Mouse (Mus musculus) heart, embryonic 14.5 days (tissue): ENCODE measurements around the gene Efcab6. TPM values are rescaled to one million over a fixed set of nuclear protein-coding genes. Genes with fewer than 3 reads are reported as not detected.

Experiments used
- ATAC-seq: fragments of 200-750 bp; cut with Nextera tagmentation; 2 replicates; pipeline ENCODE4 v1.8.0; 2017; ENCODE audit warnings: low read depth, moderate TSS enrichment; ENCODE audit not compliant: insufficient number of reproducible peaks, insufficient read depth, low FRiP score
- H3K27ac ChIP-seq, 2 experiments: fragments of 200-500 bp in 1 of 2; fragments of 300-500 bp in 1 of 2; sonication (generic) in 1 of 2; replicated peaks in 1 of 2; 2 replicates each; pipeline ENCODE4 v1.5.1; 2012 to 2014; ENCODE audit warnings: low read depth in 2 of 2, low read length in 2 of 2, control low read depth in 1 of 2, mild to moderate bottlenecking in 1 of 2, mixed read lengths in 1 of 2; ENCODE audit not compliant: control insufficient read depth in 1 of 2, insufficient read depth in 1 of 2
- H3K27me3 ChIP-seq: fragments of 300-500 bp; sonication (generic); 2 replicates; pipeline ENCODE4 v1.6.1; 2014; ENCODE audit warnings: mild to moderate bottlenecking, low read length, control low read depth; ENCODE audit not compliant: control insufficient read depth, insufficient read depth
- H3K36me3 ChIP-seq: fragments of 300-500 bp; sonication (generic); 2 replicates; pipeline ENCODE4 v1.6.1; 2014; ENCODE audit warnings: mild to moderate bottlenecking, control low read depth, low read length, mixed read lengths; ENCODE audit not compliant: control insufficient read depth, insufficient read depth
- H3K4me1 ChIP-seq, 2 experiments: fragments of 200-500 bp in 1 of 2; fragments of 300-500 bp in 1 of 2; sonication (generic) in 1 of 2; 2 replicates each; pipeline ENCODE4 v1.6.1; 2012 to 2014; ENCODE audit warnings: low read length in 2 of 2, control low read depth in 1 of 2, mixed read lengths in 1 of 2; ENCODE audit not compliant: control insufficient read depth in 2 of 2, insufficient read depth in 2 of 2
- H3K4me2 ChIP-seq: fragments of 300-500 bp; sonication (generic); 2 replicates; pipeline ENCODE4 v1.6.1; 2014; ENCODE audit warnings: mild to moderate bottlenecking, low read length
- H3K4me3 ChIP-seq, 2 experiments: fragments of 200-500 bp in 1 of 2; fragments of 300-500 bp in 1 of 2; sonication (generic) in 1 of 2; 2 replicates each; pipeline ENCODE4 v1.5.1; 2012 to 2014; ENCODE audit warnings: low read length in 2 of 2, mild to moderate bottlenecking in 2 of 2, control low read depth in 1 of 2, low read depth in 1 of 2, moderate library complexity in 1 of 2; ENCODE audit not compliant: control insufficient read depth in 1 of 2, insufficient read depth in 1 of 2
- H3K9ac ChIP-seq: fragments of 300-500 bp; sonication (generic); 2 replicates; pipeline ENCODE4 v1.6.1; 2014; ENCODE audit warnings: mild to moderate bottlenecking, low read length
- H3K9me3 ChIP-seq: fragments of 300-500 bp; sonication (generic); 2 replicates; pipeline ENCODE4 v1.6.1; 2016; ENCODE audit warnings: low read length, control low read depth; ENCODE audit not compliant: control insufficient read depth
- WGBS: fragments of 180-500 bp; shearing (Covaris S2); extraction: QIAGEN DNeasy Blood & Tissue Kit; methylation state at CpG from one replicate; pipeline ENCODE4 v1.1.7; 2014; 5-methylcytosine and 5-hydroxymethylcytosine counted together
- polyA plus RNA-seq: library from polyadenylated mRNA; unstranded; fragments of >200 nt; fragmentation: Nextera tagmentation; extraction: Ambion mirVana; gene quantifications from 2 replicates; pipeline ENCODE4 v1.2.1, GENCODE M21; 2014

Gene Efcab6
- polyA plus RNA-seq, 1 experiment from 2014 or later = 0.18 TPM

GRCm38 (mm10) chr15:84025651-84026050, 39.5 kb downstream of the Efcab6 start:
- H3K27me3 ChIP-seq = no peaks in the 10 kb centered on the region
- H3K4me1 ChIP-seq = no peaks in the 10 kb centered on the region
- H3K4me3 ChIP-seq = no peak overlapping the region
- H3K9me3 ChIP-seq = no peaks in the 10 kb centered on the region
- H3K4me2 ChIP-seq = no peak overlapping the region
- H3K27ac ChIP-seq = no peak overlapping the region
- no peaks in the 10 kb centered on the region for H3K36me3 ChIP-seq
- ATAC-seq = no peak
- no peak overlapping the region for H3K9ac ChIP-seq
- WGBS = 68% methylated on average over 8 of the region's 8 CpGs

DNA sequence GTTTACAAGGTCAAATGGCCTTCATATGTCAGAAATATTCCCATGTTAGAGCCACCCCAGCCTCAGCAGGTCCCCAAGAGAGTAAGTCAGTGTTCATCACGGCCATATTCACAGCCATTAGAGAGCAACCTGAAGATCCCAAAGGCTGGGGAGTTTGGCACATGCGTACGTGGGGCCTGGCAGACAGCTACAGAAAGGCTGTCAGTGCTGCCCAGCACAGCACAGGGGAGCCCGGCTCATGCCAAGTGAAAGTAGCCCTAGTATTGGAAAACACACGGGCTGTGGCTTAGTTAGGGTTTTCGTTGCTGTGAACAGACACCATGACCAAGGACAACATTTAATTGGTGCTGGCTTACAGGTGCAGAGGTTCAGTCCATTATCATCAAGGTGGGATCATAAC, 40.3 kb downstream of the Efcab6 start:
- Histone ChIP-seq H3K27me3 (no peaks in the 10 kb centered on the region), H3K9me3 (0 out of 2 replicates have a peak, but pooled peaks cover 3% of the 10 kb centered on the region), H3K27ac (no peak overlapping the region), H3K36me3 (no peaks in the 10 kb centered on the region), H3K4me1 (no peaks in the 10 kb centered on the region), H3K4me2 (no peak overlapping the region), H3K4me3 (no peak overlapping the region), H3K9ac (no peak overlapping the region)
- no peak for ATAC-seq
- 76% methylated on average over 6 of the region's 6 CpGs for WGBS

DNA sequence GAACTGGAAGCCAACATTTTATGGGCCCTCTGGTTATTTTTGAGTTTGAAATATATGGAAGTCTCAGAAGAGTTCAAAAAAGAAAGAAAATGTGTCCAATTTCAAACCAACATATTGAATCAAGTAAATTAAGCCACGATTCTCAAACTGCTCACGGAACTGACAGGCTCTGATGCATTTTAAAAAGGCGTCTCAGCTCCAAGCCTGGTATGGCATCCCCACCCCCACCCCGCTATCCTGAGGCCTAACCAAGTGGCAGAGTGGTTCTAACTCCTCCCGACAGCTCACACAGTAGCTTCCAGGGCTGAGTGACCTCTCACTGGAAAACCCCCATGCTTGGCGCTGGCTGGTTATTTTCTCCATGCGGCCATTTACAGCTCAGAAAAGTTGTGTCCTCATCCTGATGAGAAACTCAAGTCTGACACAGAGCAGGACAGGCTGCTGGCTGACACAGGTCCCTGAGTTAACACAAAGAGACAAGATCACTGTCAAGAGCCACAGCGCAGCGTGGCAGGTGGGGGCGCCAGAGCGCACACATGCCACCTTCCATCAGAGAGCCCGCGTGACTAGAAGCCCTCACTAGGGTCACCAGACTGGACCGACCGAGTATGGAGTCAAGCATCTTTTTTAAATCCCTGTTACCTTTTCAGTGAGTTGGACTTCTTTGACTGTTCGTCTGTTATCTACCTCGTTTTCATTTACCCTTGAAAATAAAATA, 55.7 kb downstream of the Efcab6 start:
- Histone ChIP-seq H3K9me3 (no peaks in the 10 kb centered on the region), H3K4me3 (no peak overlapping the region), H3K9ac (no peak overlapping the region), H3K4me1 (no peaks in the 10 kb centered on the region), H3K27me3 (peaks cover 11% of the 10 kb centered on the region; the same call in 1 of the 2 replicates), H3K27ac (no peak overlapping the region), H3K36me3 (no peaks in the 10 kb centered on the region), H3K4me2 (no peak overlapping the region)
- no peak for ATAC-seq
- 51% methylated on average over 17 of the region's 17 CpGs for WGBS

- Histone ChIP-seq H3K9ac (no peak overlapping the region), H3K4me3 (no peak overlapping the region), H3K27ac (no peak overlapping the region), H3K4me2 (no peak overlapping the region), H3K36me3 (no peaks in the 10 kb centered on the region), H3K27me3 (peaks cover 22% of the 10 kb centered on the region), H3K9me3 (no peaks in the 10 kb centered on the region), H3K4me1 (no peaks in the 10 kb centered on the region)
- ATAC-seq = no peak
- 82% methylated on average over 14 of the region's 14 CpGs for WGBS
Observed at GRCm38 (mm10) chr15:84004306-84004705, 60.9 kb downstream of the Efcab6 start.

DNA sequence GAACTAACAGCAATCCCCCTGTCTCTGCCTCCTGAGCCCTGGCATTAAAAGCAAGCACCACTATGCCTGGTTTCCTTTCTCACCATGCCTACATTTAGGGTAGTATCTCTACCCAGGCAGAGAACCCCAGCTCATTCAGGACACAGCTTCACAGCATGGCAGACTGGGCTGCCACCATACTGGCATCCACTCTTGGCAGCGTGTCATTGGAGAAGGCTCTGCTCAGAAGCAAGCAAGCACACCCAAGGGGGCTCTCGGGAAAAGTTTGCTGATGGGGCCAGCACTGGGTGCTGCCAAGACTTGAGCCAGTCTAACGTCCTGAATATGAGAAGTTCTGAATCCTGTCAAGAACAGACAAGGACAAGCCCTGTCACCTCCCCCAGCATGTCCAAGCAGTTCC, 66.1 kb downstream of the Efcab6 start:
- Histone ChIP-seq H3K36me3 (no peaks in the 10 kb centered on the region), H3K9me3 (no peaks in the 10 kb centered on the region), H3K4me2 (no peak overlapping the region), H3K4me1 (no peaks in the 10 kb centered on the region), H3K9ac (no peak overlapping the region), H3K27ac (no peak overlapping the region), H3K4me3 (no peak overlapping the region), H3K27me3 (peaks cover 35% of the 10 kb centered on the region)
- WGBS = 62% methylated on average over 3 of the region's 3 CpGs
- ATAC-seq = no peak

GRCm38 (mm10) chr15:83998586-83998985, 66.6 kb downstream of the Efcab6 start:
- ATAC-seq = no peak
- Histone ChIP-seq H3K9me3 (no peaks in the 10 kb centered on the region), H3K4me2 (no peak overlapping the region), H3K27ac (no peak overlapping the region), H3K4me1 (no peaks in the 10 kb centered on the region), H3K36me3 (no peaks in the 10 kb centered on the region), H3K27me3 (peaks cover 32% of the 10 kb centered on the region), H3K4me3 (no peak overlapping the region), H3K9ac (no peak overlapping the region)
- 47% methylated on average over 7 of the region's 7 CpGs for WGBS

DNA sequence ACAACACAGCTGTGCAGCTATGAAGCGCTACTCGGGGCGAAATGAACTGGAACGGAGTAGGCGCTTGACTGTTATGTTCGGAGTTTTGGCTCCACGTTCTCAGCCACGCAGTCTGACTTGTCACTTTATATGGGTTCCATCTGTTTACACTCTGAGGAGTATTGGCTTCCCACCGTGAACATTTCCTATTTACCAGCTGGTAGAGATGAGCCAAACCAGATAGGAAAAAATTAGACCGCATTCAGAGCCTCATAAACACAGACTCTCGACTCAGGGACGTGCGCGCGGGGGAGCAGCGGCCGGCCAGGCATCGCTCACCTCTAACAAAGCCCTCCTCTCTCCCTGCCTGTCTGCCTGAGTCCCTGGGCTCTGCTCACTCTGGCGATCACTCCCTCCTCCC, 67.1 kb downstream of the Efcab6 start:
- H3K36me3 ChIP-seq = no peaks in the 10 kb centered on the region
- no peak overlapping the region for H3K27ac ChIP-seq
- no peaks in the 10 kb centered on the region for H3K4me1 ChIP-seq
- H3K9me3 ChIP-seq = no peaks in the 10 kb centered on the region
- H3K27me3 ChIP-seq = peaks cover 32% of the 10 kb centered on the region
- no peak overlapping the region for H3K9ac ChIP-seq
- no peak for ATAC-seq
- peak overlapping the region; percentile 18; the same call in 1 of the 2 replicates for H3K4me2 ChIP-seq
- no peak overlapping the region for H3K4me3 ChIP-seq
- WGBS = 10% methylated on average over 19 of the region's 19 CpGs

DNA sequence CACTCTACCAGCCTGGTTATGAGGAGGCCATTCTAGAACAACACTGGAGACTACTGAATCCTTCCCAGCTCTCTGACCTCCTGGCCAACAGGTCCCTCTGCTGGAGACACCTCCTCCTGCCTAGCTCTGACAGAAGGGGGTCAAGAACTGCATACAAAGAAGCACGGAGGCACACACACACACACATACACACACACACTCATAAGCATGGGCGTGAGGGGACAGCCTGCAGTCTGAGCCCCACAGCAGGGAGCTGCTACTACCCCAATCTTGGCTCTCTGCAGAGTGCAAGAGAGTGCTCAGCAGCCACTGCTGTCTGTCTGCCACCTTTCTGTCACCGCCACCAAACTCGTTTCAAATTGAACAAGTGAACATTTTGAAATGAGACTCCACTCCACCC, 67.6 kb downstream of the Efcab6 start:
- no peak overlapping the region for H3K27ac ChIP-seq
- H3K4me2 ChIP-seq = peak overlapping the region; percentile 18; the same call in 1 of the 2 replicates
- H3K27me3 ChIP-seq = peaks cover 32% of the 10 kb centered on the region

More for the DNA sequence above, 67.6 kb downstream of the Efcab6 start:
- Histone ChIP-seq H3K36me3 (no peaks in the 10 kb centered on the region), H3K9me3 (no peaks in the 10 kb centered on the region), H3K4me3 (no peak overlapping the region), H3K9ac (no peak overlapping the region), H3K4me1 (no peaks in the 10 kb centered on the region)
- ATAC-seq = 0 out of 2 replicates have a peak, but pooled peaks have one; percentile 43
- WGBS = 14% methylated on average over 4 of the region's 4 CpGs
